Mouse (Mus musculus) midbrain, embryonic 10.5 days (tissue): ENCODE measurements around the gene Hs6st3. TPM values are rescaled to one million over a fixed set of nuclear protein-coding genes. Genes with fewer than 3 reads are reported as not detected.

Experiments
- DNase-seq: peaks from one replicate; pipeline ENCODE4 v3.0.0-alpha.2; 2017; ENCODE audit warnings: low spot score
- H3K27ac ChIP-seq: fragments of 300-500 bp; sonication (generic); replicated peaks from 2 replicates; pipeline ENCODE4 v1.5.1; 2016; ENCODE audit warnings: mild to moderate bottlenecking
- H3K27me3 ChIP-seq: fragments of 300-500 bp; sonication (generic); 2 replicates; pipeline ENCODE4 v1.6.1; 2016; ENCODE audit warnings: low read depth, mild to moderate bottlenecking; ENCODE audit not compliant: poor library complexity, severe bottlenecking
- H3K36me3 ChIP-seq: fragments of 300-500 bp; sonication (generic); 2 replicates; pipeline ENCODE4 v1.6.1; 2016; ENCODE audit warnings: mild to moderate bottlenecking, moderate library complexity
- H3K4me1 ChIP-seq: fragments of 300-500 bp; sonication (generic); 2 replicates; pipeline ENCODE4 v1.6.1; 2016
- H3K4me3 ChIP-seq: fragments of 300-500 bp; sonication (generic); 2 replicates; pipeline ENCODE4 v1.5.1; 2016; ENCODE audit warnings: mild to moderate bottlenecking, moderate library complexity
- H3K9me3 ChIP-seq: fragments of 300-500 bp; sonication (generic); replicated peaks from 2 replicates; pipeline ENCODE4 v1.6.1; 2016; ENCODE audit warnings: mild to moderate bottlenecking
- WGBS: fragments of 180-500 bp; shearing (Covaris S2); methylation state at CpG from one replicate; pipeline ENCODE4 v1.1.7; 2016; 5-methylcytosine and 5-hydroxymethylcytosine counted together
- polyA plus RNA-seq: library from polyadenylated mRNA; unstranded; fragments of >200 nt; fragmentation: Nextera tagmentation; extraction: Ambion mirVana; gene quantifications from 2 replicates; pipeline ENCODE4 v1.2.1, GENCODE M21; 2016

Gene Hs6st3
- polyA plus RNA-seq, 1 experiment from 2014 or later, result not detected

- Histone ChIP-seq H3K36me3 (no peaks in the 10 kb centered on the region), H3K9me3 (no peaks in the 10 kb centered on the region), H3K4me1 (peaks cover 10% of the 10 kb centered on the region), H3K27me3 (no peaks in the 10 kb centered on the region), H3K27ac (no peak overlapping the region; the same call in 1 of the 2 replicates), H3K4me3 (no peak overlapping the region)
- WGBS, result 83% methylated on average over 7 of the region's 7 CpGs
- DNase-seq, result no peak
Measured at GRCm38 (mm10) chr14:119370013-119370412, 231.9 kb downstream of the Hs6st3 start.

GRCm38 (mm10) chr14:119379303-119379702, 241.2 kb downstream of the Hs6st3 start:
- no peaks in the 10 kb centered on the region for H3K4me1 ChIP-seq
- no peaks in the 10 kb centered on the region for H3K27me3 ChIP-seq
- no peak overlapping the region for H3K27ac ChIP-seq
- 85% methylated on average over 2 of the region's 2 CpGs for WGBS
- no peak overlapping the region for H3K4me3 ChIP-seq
- no peak for DNase-seq
- no peaks in the 10 kb centered on the region for H3K36me3 ChIP-seq
- no peaks in the 10 kb centered on the region; the same call in 1 of the 2 replicates for H3K9me3 ChIP-seq

GRCm38 (mm10) chr14:119401618-119402017, 263.5 kb downstream of the Hs6st3 start:
- H3K9me3 ChIP-seq, result no peaks in the 10 kb centered on the region
- H3K27me3 ChIP-seq, result no peaks in the 10 kb centered on the region
- DNase-seq, result no peak
- WGBS, result 94% methylated on average over 10 of the region's 10 CpGs
- H3K27ac ChIP-seq, result no peak overlapping the region
- H3K4me3 ChIP-seq, result no peak overlapping the region
- no peaks in the 10 kb centered on the region for H3K36me3 ChIP-seq
- no peaks in the 10 kb centered on the region for H3K4me1 ChIP-seq

DNA sequence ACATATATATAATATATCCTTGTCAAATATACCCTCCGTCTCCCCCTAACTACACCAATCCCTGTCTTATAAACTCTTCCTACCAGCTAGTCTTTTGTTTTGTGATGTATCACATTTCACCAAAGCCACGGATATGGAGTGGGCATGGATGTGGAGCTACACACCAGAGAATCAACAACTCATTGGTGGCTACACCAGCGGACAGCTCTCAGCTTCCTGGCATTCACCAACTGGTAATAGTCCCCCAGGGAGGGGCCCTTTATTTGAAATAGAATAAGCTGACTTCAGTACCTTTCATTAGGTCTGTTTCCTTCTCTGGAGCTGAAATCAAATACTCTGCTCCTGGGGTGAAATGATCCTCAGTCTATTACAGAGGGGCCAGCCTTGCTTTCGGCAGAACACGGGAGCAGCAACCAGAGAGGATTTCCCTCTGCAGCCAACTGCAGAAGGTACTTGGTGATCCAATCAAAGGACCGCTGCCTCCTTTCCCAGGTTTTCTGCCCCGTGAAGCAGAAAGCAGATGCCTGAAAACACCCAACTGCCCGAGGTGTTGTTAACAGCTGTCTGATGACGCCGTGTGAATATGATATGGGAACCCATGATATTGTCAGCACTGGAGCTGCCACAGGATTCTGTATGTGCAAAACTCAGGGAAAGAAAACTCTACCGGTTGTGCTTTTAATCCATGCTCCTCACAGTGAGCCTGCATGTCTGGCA, 271.4 kb downstream of the Hs6st3 start:
- Histone ChIP-seq H3K27ac (no peak overlapping the region), H3K9me3 (no peaks in the 10 kb centered on the region), H3K4me1 (no peaks in the 10 kb centered on the region), H3K36me3 (no peaks in the 10 kb centered on the region), H3K4me3 (no peak overlapping the region), H3K27me3 (no peaks in the 10 kb centered on the region)
- WGBS, result 78% methylated on average over 11 of the region's 11 CpGs
- DNase-seq, result no peak

DNA sequence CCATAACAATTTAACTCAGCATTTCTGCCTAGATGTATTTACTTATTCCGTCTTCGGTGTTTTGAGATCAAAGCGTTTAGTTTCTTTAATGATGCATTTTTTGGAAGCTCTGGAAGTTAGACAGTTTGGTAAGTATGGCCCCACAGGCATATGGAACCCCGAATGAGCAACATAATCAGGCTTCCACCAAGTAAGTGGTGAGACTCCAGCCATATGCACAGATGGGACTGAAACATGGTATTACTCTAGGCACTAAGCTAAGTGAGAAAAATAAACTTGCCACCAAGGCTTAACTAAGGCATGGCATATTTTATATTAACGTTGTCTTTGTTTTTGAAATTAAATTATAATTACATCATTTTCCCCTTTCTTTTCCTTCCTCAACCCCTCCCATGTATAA, 284.8 kb downstream of the Hs6st3 start:
- WGBS, result 94% methylated on average over 5 of the region's 5 CpGs

DNA sequence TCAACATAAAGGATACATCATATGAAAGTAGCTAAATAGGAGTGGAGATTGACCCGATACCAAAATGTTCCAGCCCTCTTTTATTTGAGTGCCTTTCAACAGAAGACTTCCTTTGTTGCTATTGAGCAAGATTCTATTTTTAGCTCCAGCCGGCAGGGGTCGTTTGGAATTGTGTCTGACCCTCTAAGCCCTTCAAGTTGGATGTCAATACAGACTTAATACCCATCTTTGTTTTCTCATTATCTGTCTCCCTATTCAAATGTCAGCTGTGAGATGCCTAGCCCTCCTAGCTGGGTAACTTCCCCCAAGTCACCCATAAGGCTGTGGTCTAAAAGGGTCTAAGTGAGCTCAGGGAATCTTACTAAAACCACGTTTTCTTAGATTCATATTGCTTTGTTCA, 312.3 kb downstream of the Hs6st3 start:
- peak; percentile 28 for DNase-seq
- WGBS, result 14% methylated on average over 4 of the region's 4 CpGs
- Histone ChIP-seq H3K9me3 (no peaks in the 10 kb centered on the region), H3K36me3 (no peaks in the 10 kb centered on the region), H3K27me3 (no peaks in the 10 kb centered on the region), H3K27ac (no peak overlapping the region), H3K4me3 (no peak overlapping the region), H3K4me1 (peaks cover 10% of the 10 kb centered on the region)

More for the DNA sequence above, 284.8 kb downstream of the Hs6st3 start:
- H3K4me1 ChIP-seq, result no peaks in the 10 kb centered on the region
- H3K9me3 ChIP-seq, result no peaks in the 10 kb centered on the region
- no peaks in the 10 kb centered on the region for H3K27me3 ChIP-seq
- H3K36me3 ChIP-seq, result no peaks in the 10 kb centered on the region
- DNase-seq, result no peak
- no peak overlapping the region for H3K4me3 ChIP-seq
- no peak overlapping the region for H3K27ac ChIP-seq

- Histone ChIP-seq H3K36me3 (no peaks in the 10 kb centered on the region), H3K27ac (no peak overlapping the region), H3K4me3 (no peak overlapping the region), H3K4me1 (peaks cover 10% of the 10 kb centered on the region), H3K27me3 (no peaks in the 10 kb centered on the region), H3K9me3 (no peaks in the 10 kb centered on the region)
- no peak for DNase-seq
Measured at GRCm38 (mm10) chr14:119451594-119451993, 313.5 kb downstream of the Hs6st3 start.

GRCm38 (mm10) chr14:119452382-119452781, 314.2 kb downstream of the Hs6st3 start:
- no peak for DNase-seq
- Histone ChIP-seq H3K4me1 (peaks cover 10% of the 10 kb centered on the region), H3K4me3 (no peak overlapping the region), H3K9me3 (no peaks in the 10 kb centered on the region), H3K27ac (no peak overlapping the region), H3K27me3 (no peaks in the 10 kb centered on the region), H3K36me3 (no peaks in the 10 kb centered on the region)

- Histone ChIP-seq H3K36me3 (no peaks in the 10 kb centered on the region), H3K27ac (no peak overlapping the region), H3K4me1 (peaks cover 10% of the 10 kb centered on the region), H3K9me3 (no peaks in the 10 kb centered on the region), H3K27me3 (no peaks in the 10 kb centered on the region), H3K4me3 (no peak overlapping the region)
- DNase-seq, result no peak
- 80% methylated on average over 3 of the region's 3 CpGs for WGBS
Measured at GRCm38 (mm10) chr14:119452797-119453196, 314.7 kb downstream of the Hs6st3 start.

- Histone ChIP-seq H3K27me3 (no peaks in the 10 kb centered on the region), H3K36me3 (no peaks in the 10 kb centered on the region), H3K4me1 (peaks cover 5% of the 10 kb centered on the region; the same call in 1 of the 2 replicates), H3K4me3 (no peak overlapping the region), H3K9me3 (no peaks in the 10 kb centered on the region), H3K27ac (no peak overlapping the region)
- 83% methylated on average over 5 of the region's 5 CpGs for WGBS
- DNase-seq, result no peak
Measured at GRCm38 (mm10) chr14:119464308-119464707, 326.2 kb downstream of the Hs6st3 start.

GRCm38 (mm10) chr14:119464883-119465282, 326.7 kb downstream of the Hs6st3 start:
- WGBS, result 87% methylated on average over 1 of the region's 1 CpGs
- no peaks in the 10 kb centered on the region for H3K36me3 ChIP-seq
- H3K9me3 ChIP-seq, result no peaks in the 10 kb centered on the region
- H3K27me3 ChIP-seq, result no peaks in the 10 kb centered on the region
- H3K27ac ChIP-seq, result no peak overlapping the region
- no peak overlapping the region for H3K4me3 ChIP-seq
- peaks cover 5% of the 10 kb centered on the region; the same call in 1 of the 2 replicates for H3K4me1 ChIP-seq
- no peak for DNase-seq

- Histone ChIP-seq H3K36me3 (no peaks in the 10 kb centered on the region), H3K9me3 (no peaks in the 10 kb centered on the region), H3K4me3 (no peak overlapping the region), H3K27ac (no peak overlapping the region; the same call in 1 of the 2 replicates), H3K27me3 (no peaks in the 10 kb centered on the region), H3K4me1 (peaks cover 5% of the 10 kb centered on the region; the same call in 1 of the 2 replicates)
- 78% methylated on average over 5 of the region's 5 CpGs for WGBS
- no peak for DNase-seq
Measured at GRCm38 (mm10) chr14:119466899-119467588, 328.9 kb downstream of the Hs6st3 start.

- 92% methylated on average over 9 of the region's 9 CpGs for WGBS
- Histone ChIP-seq H3K27ac (no peak overlapping the region), H3K4me1 (no peaks in the 10 kb centered on the region), H3K4me3 (no peak overlapping the region), H3K27me3 (no peaks in the 10 kb centered on the region), H3K9me3 (no peaks in the 10 kb centered on the region), H3K36me3 (no peaks in the 10 kb centered on the region)
- no peak for DNase-seq
Measured at GRCm38 (mm10) chr14:119476582-119476981, 338.4 kb downstream of the Hs6st3 start.
